Mouse (Mus musculus) bone marrow, adult 2 months (tissue): Measurements from ENCODE around the gene Thop1.

Source experiments
- CTCF ChIP-seq: fragments of 200-500 bp; IDR thresholded peaks from 2 replicates; pipeline ENCODE4 v1.5.1; 2011; ENCODE audit warnings: low read length, control low read depth; ENCODE audit not compliant: control insufficient read depth, insufficient read depth
- POLR2A ChIP-seq: fragments of 200-500 bp; IDR thresholded peaks from 2 replicates; pipeline ENCODE4 v1.6.1; 2011; ENCODE audit warnings: low read depth, mild to moderate bottlenecking, control low read depth, low read length, borderline replicate concordance; ENCODE audit not compliant: control insufficient read depth

DNA sequence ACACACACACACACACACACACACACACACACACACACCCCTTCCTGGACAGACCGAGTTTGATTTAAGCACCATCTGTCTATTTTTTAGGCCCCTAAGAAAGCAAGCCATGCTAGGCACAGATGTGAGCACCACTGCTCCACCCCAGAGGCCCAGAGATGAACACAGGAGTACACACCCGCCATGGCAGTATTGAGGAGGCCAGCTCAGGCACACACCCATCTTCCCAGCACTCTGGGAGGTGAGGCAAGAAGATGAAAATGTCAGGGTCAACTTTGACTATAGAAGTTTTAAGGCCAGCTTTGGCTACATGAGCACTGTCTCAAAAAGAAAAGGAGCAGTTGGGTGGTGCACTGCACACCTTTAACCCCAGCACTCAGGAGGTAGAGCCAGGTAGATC, 53.1 kb downstream of the Thop1 start:
- TF ChIP-seq CTCF (no peak), POLR2A (no peak)
